Mouse (Mus musculus): ENCODE data around the gene Prcd. TPM values are rescaled to one million over a fixed set of nuclear protein-coding genes. Genes with fewer than 3 reads are reported as not detected.
A peak's percentile ranks its signal among the peaks of the same experiment; 100 is the strongest.

Gene Prcd
- polyA plus RNA-seq, 1 experiment from 2014 or later, result 1.1 TPM

GRCm38 (mm10) chr11:116646771-116647170, 6.6 kb upstream of the Prcd start:
- Histone ChIP-seq H3K4me3 (ENCODE audit: low read depth, low read length) (no peak overlapping the region), H3K9ac (ENCODE audit: low read depth, low read length) (no peak overlapping the region), H3K27me3 (replicated peaks; ENCODE audit: control insufficient read depth, insufficient read depth, low read length) (peaks cover 3% of the 10 kb centered on the region; the same call in 1 of the 2 replicates), H3K4me2 (replicated peaks; ENCODE audit: low read depth) (no peak overlapping the region), H3K4me1 (replicated peaks; ENCODE audit: control insufficient read depth, insufficient read depth, low read length) (0 out of 2 replicates have a peak, but pooled peaks cover 2% of the 10 kb centered on the region), H3K27ac (ENCODE audit: low read depth, low read length) (peak overlapping the region; percentile 64; the same call in 1 of the 2 replicates), H3K9me3 (ENCODE audit: control insufficient read depth) (no peaks in the 10 kb centered on the region), H3K36me3 (ENCODE audit: control insufficient read depth, insufficient read depth) (no peaks in the 10 kb centered on the region)
- 90% methylated on average over 7 of the region's 7 CpGs for WGBS
- no peak for ATAC-seq
- TF ChIP-seq CTCF (IDR thresholded peaks at IDR 0.05; ENCODE audit: low read depth), result no peak

- no peak overlapping the region for H3K4me3 ChIP-seq (ENCODE audit: low read depth, low read length)
- 0 out of 2 replicates have a peak, but pooled peaks cover 2% of the 10 kb centered on the region for H3K4me1 ChIP-seq (replicated peaks; ENCODE audit: control insufficient read depth, insufficient read depth, low read length)
- no peaks in the 10 kb centered on the region for H3K36me3 ChIP-seq (ENCODE audit: control insufficient read depth, insufficient read depth)
- WGBS, result 49% methylated on average over 11 of the region's 11 CpGs
- peak overlapping the region; percentile 64 for H3K27ac ChIP-seq (ENCODE audit: low read depth, low read length)
- H3K27me3 ChIP-seq (replicated peaks; ENCODE audit: control insufficient read depth, insufficient read depth, low read length), result peaks cover 6% of the 10 kb centered on the region; the same call in 1 of the 2 replicates
- peak; percentile 39 for TF ChIP-seq CTCF (IDR thresholded peaks at IDR 0.05; ENCODE audit: low read depth)
- H3K4me2 ChIP-seq (replicated peaks; ENCODE audit: low read depth), result no peak overlapping the region
- H3K9me3 ChIP-seq (ENCODE audit: control insufficient read depth), result no peaks in the 10 kb centered on the region
- H3K9ac ChIP-seq (ENCODE audit: low read depth, low read length), result no peak overlapping the region
- ATAC-seq, result no peak
These were observed 5.9 kb upstream of the Prcd start for GRCm38 (mm10) chr11:116647340-116647991.

- peak overlapping the region; percentile 15 for H3K27ac ChIP-seq (ENCODE audit: low read depth, low read length)
- H3K4me3 ChIP-seq (ENCODE audit: low read depth, low read length), result no peak overlapping the region
- peaks cover 14% of the 10 kb centered on the region; the same call in 1 of the 2 replicates for H3K27me3 ChIP-seq (replicated peaks; ENCODE audit: control insufficient read depth, insufficient read depth, low read length)
- 0 out of 2 replicates have a peak, but pooled peaks cover 2% of the 10 kb centered on the region for H3K4me1 ChIP-seq (replicated peaks; ENCODE audit: control insufficient read depth, insufficient read depth, low read length)
- no peaks in the 10 kb centered on the region for H3K9me3 ChIP-seq (ENCODE audit: control insufficient read depth)
- H3K36me3 ChIP-seq (ENCODE audit: control insufficient read depth, insufficient read depth), result no peaks in the 10 kb centered on the region
- H3K9ac ChIP-seq (ENCODE audit: low read depth, low read length), result no peak overlapping the region
- WGBS, result 50% methylated on average over 18 of the region's 18 CpGs
- ATAC-seq, result no peak
- H3K4me2 ChIP-seq (replicated peaks; ENCODE audit: low read depth), result no peak overlapping the region
- no peak for TF ChIP-seq CTCF (IDR thresholded peaks at IDR 0.05; ENCODE audit: low read depth)
These were observed 5.0 kb upstream of the Prcd start for GRCm38 (mm10) chr11:116648213-116648921.

- Histone ChIP-seq H3K4me1 (replicated peaks; ENCODE audit: control insufficient read depth, insufficient read depth, low read length) (0 out of 2 replicates have a peak, but pooled peaks cover 2% of the 10 kb centered on the region), H3K27me3 (replicated peaks; ENCODE audit: control insufficient read depth, insufficient read depth, low read length) (peaks cover 17% of the 10 kb centered on the region), H3K27ac (ENCODE audit: low read depth, low read length) (peak overlapping the region; percentile 5; the same call in 1 of the 2 replicates), H3K9ac (ENCODE audit: low read depth, low read length) (no peak overlapping the region), H3K4me2 (replicated peaks; ENCODE audit: low read depth) (no peak overlapping the region), H3K36me3 (ENCODE audit: control insufficient read depth, insufficient read depth) (no peaks in the 10 kb centered on the region), H3K9me3 (ENCODE audit: control insufficient read depth) (no peaks in the 10 kb centered on the region), H3K4me3 (ENCODE audit: low read depth, low read length) (no peak overlapping the region)
- TF ChIP-seq CTCF (IDR thresholded peaks at IDR 0.05; ENCODE audit: low read depth), result no peak
- ATAC-seq, result no peak
- 70% methylated on average over 10 of the region's 10 CpGs for WGBS
These were observed 4.4 kb upstream of the Prcd start for GRCm38 (mm10) chr11:116648976-116649375.

GRCm38 (mm10) chr11:116649711-116650337, 3.5 kb upstream of the Prcd start:
- ATAC-seq, result no peak
- TF ChIP-seq CTCF (IDR thresholded peaks at IDR 0.05; ENCODE audit: low read depth), result no peak
- Histone ChIP-seq H3K27ac (ENCODE audit: low read depth, low read length) (no peak overlapping the region), H3K9me3 (ENCODE audit: control insufficient read depth) (no peaks in the 10 kb centered on the region), H3K36me3 (ENCODE audit: control insufficient read depth, insufficient read depth) (no peaks in the 10 kb centered on the region; the same call in 1 of the 2 replicates), H3K4me3 (ENCODE audit: low read depth, low read length) (no peak overlapping the region), H3K27me3 (replicated peaks; ENCODE audit: control insufficient read depth, insufficient read depth, low read length) (peaks cover 18% of the 10 kb centered on the region), H3K4me1 (replicated peaks; ENCODE audit: control insufficient read depth, insufficient read depth, low read length) (0 out of 2 replicates have a peak, but pooled peaks cover 2% of the 10 kb centered on the region), H3K4me2 (replicated peaks; ENCODE audit: low read depth) (no peak overlapping the region), H3K9ac (ENCODE audit: low read depth, low read length) (no peak overlapping the region)
- WGBS, result 87% methylated on average over 13 of the region's 13 CpGs

GRCm38 (mm10) chr11:116650811-116651210, 2.5 kb upstream of the Prcd start:
- H3K36me3 ChIP-seq (ENCODE audit: control insufficient read depth, insufficient read depth), result no peaks in the 10 kb centered on the region; the same call in 1 of the 2 replicates
- TF ChIP-seq CTCF (IDR thresholded peaks at IDR 0.05; ENCODE audit: low read depth), result no peak
- 86% methylated on average over 8 of the region's 8 CpGs for WGBS

More at GRCm38 (mm10) chr11:116650811-116651210, 2.5 kb upstream of the Prcd start:
- peaks cover 18% of the 10 kb centered on the region for H3K27me3 ChIP-seq (replicated peaks; ENCODE audit: control insufficient read depth, insufficient read depth, low read length)
- no peaks in the 10 kb centered on the region for H3K9me3 ChIP-seq (ENCODE audit: control insufficient read depth)
- H3K27ac ChIP-seq (ENCODE audit: low read depth, low read length), result no peak overlapping the region
- H3K4me1 ChIP-seq (replicated peaks; ENCODE audit: control insufficient read depth, insufficient read depth, low read length), result 0 out of 2 replicates have a peak, but pooled peaks cover 2% of the 10 kb centered on the region
- no peak overlapping the region for H3K4me2 ChIP-seq (replicated peaks; ENCODE audit: low read depth)
- no peak overlapping the region for H3K9ac ChIP-seq (ENCODE audit: low read depth, low read length)
- no peak overlapping the region for H3K4me3 ChIP-seq (ENCODE audit: low read depth, low read length)
- no peak for ATAC-seq
